Mouse (Mus musculus) hindbrain, embryonic 10.5 days (tissue): ENCODE data around the gene Gm17019. TPM values are rescaled to one million over a fixed set of nuclear protein-coding genes. Genes with fewer than 3 reads are reported as not detected.

Source experiments
- polyA plus RNA-seq: library from polyadenylated mRNA; unstranded; fragments of >200 nt; fragmentation: Nextera tagmentation; extraction: Ambion mirVana; gene quantifications from 2 replicates; pipeline ENCODE4 v1.2.1, GENCODE M21; 2016

Gene Gm17019
- polyA plus RNA-seq, 1 experiment from 2014 or later = not detected

Other genes starting within 250 kb of the Gm17019 start
- not detected in 2 replicates for gene Gm9758, start 118.1 kb downstream of the Gm17019 start, polyA plus RNA-seq
- gene Speer4e, start 94.6 kb downstream of the Gm17019 start, polyA plus RNA-seq = not detected in 2 replicates
- not detected in 2 replicates for gene Gm10354, start 54.1 kb downstream of the Gm17019 start, polyA plus RNA-seq